Mouse (Mus musculus): ENCODE measurements around the gene Ppargc1a. TPM values are rescaled to one million over a fixed set of nuclear protein-coding genes. Genes with fewer than 3 reads are reported as not detected.

Gene Ppargc1a
- polyA plus RNA-seq, 1 experiment from 2014 or later, result 8.1 TPM

GRCm38 (mm10) chr5:51466036-51466435 lies 101.5 kb downstream of the Ppargc1a start:
- WGBS, result 26% methylated on average over 5 of the region's 5 CpGs
- H3K9me3 ChIP-seq (ENCODE audit: control insufficient read depth, low read length), result no peaks in the 10 kb centered on the region
- no peak overlapping the region for H3K9ac ChIP-seq (ENCODE audit: low read length)
- H3K27ac ChIP-seq (ENCODE audit: low read length), result no peak overlapping the region
- no peaks in the 10 kb centered on the region for H3K4me1 ChIP-seq (replicated peaks; ENCODE audit: control insufficient read depth, insufficient read depth, low read length)
- no peak overlapping the region for H3K4me3 ChIP-seq (ENCODE audit: low read length)
- no peaks in the 10 kb centered on the region for H3K27me3 ChIP-seq (ENCODE audit: control insufficient read depth, insufficient read depth, low read depth, low read length)
- no peaks in the 10 kb centered on the region for H3K36me3 ChIP-seq (ENCODE audit: control insufficient read depth, insufficient read depth, low read length)
- ATAC-seq (ENCODE audit: low read depth), result no peak
- H3K4me2 ChIP-seq (ENCODE audit: low read depth, low read length), result no peak overlapping the region

- H3K27ac ChIP-seq (ENCODE audit: low read length), result no peak overlapping the region
- no peak for ATAC-seq (ENCODE audit: low read depth)
Measured at GRCm38 (mm10) chr5:51452033-51452432, 115.5 kb downstream of the Ppargc1a start.

GRCm38 (mm10) chr5:51447631-51448030 lies 119.9 kb downstream of the Ppargc1a start:
- ATAC-seq (ENCODE audit: low read depth), result no peak

More at GRCm38 (mm10) chr5:51452033-51452432, 115.5 kb downstream of the Ppargc1a start:
- H3K4me1 ChIP-seq (replicated peaks; ENCODE audit: control insufficient read depth, insufficient read depth, low read length), result no peaks in the 10 kb centered on the region
- no peak overlapping the region for H3K9ac ChIP-seq (ENCODE audit: low read length)
- H3K27me3 ChIP-seq (ENCODE audit: control insufficient read depth, insufficient read depth, low read depth, low read length), result no peaks in the 10 kb centered on the region
- no peak overlapping the region for H3K4me3 ChIP-seq (ENCODE audit: low read length)
- whole genome bisulfite sequencing, result 55% methylated on average over 3 of the region's 3 CpGs
- no peak overlapping the region for H3K4me2 ChIP-seq (ENCODE audit: low read depth, low read length)
- no peaks in the 10 kb centered on the region for H3K36me3 ChIP-seq (ENCODE audit: control insufficient read depth, insufficient read depth, low read length)
- no peaks in the 10 kb centered on the region for H3K9me3 ChIP-seq (ENCODE audit: control insufficient read depth, low read length)

GRCm38 (mm10) chr5:51446299-51447090 lies 121.0 kb downstream of the Ppargc1a start:
- H3K9ac ChIP-seq (ENCODE audit: low read length), result no peak overlapping the region
- WGBS, result 79% methylated on average over 14 of the region's 14 CpGs
- H3K9me3 ChIP-seq (ENCODE audit: control insufficient read depth, low read length), result no peaks in the 10 kb centered on the region
- H3K4me2 ChIP-seq (ENCODE audit: low read depth, low read length), result no peak overlapping the region
- no peak for ATAC-seq (ENCODE audit: low read depth)
- H3K4me1 ChIP-seq (replicated peaks; ENCODE audit: control insufficient read depth, insufficient read depth, low read length), result no peaks in the 10 kb centered on the region
- no peaks in the 10 kb centered on the region for H3K27me3 ChIP-seq (ENCODE audit: control insufficient read depth, insufficient read depth, low read depth, low read length)
- no peak overlapping the region for H3K27ac ChIP-seq (ENCODE audit: low read length)
- H3K4me3 ChIP-seq (ENCODE audit: low read length), result no peak overlapping the region
- no peaks in the 10 kb centered on the region for H3K36me3 ChIP-seq (ENCODE audit: control insufficient read depth, insufficient read depth, low read length)

More at GRCm38 (mm10) chr5:51447631-51448030, 119.9 kb downstream of the Ppargc1a start:
- H3K4me2 ChIP-seq (ENCODE audit: low read depth, low read length), result no peak overlapping the region
- H3K27ac ChIP-seq (ENCODE audit: low read length), result no peak overlapping the region
- H3K4me3 ChIP-seq (ENCODE audit: low read length), result no peak overlapping the region
- no peak overlapping the region for H3K9ac ChIP-seq (ENCODE audit: low read length)
- H3K4me1 ChIP-seq (replicated peaks; ENCODE audit: control insufficient read depth, insufficient read depth, low read length), result no peaks in the 10 kb centered on the region
- H3K36me3 ChIP-seq (ENCODE audit: control insufficient read depth, insufficient read depth, low read length), result no peaks in the 10 kb centered on the region
- WGBS, result 94% methylated on average over 1 of the region's 1 CpGs
- no peaks in the 10 kb centered on the region for H3K9me3 ChIP-seq (ENCODE audit: control insufficient read depth, low read length)
- no peaks in the 10 kb centered on the region for H3K27me3 ChIP-seq (ENCODE audit: control insufficient read depth, insufficient read depth, low read depth, low read length)

GRCm38 (mm10) chr5:51445726-51446125 lies 121.8 kb downstream of the Ppargc1a start:
- ATAC-seq (ENCODE audit: low read depth), result no peak
- no peak overlapping the region for H3K4me2 ChIP-seq (ENCODE audit: low read depth, low read length)

GRCm38 (mm10) chr5:51439773-51440172 lies 127.8 kb downstream of the Ppargc1a start:
- no peak overlapping the region for H3K4me3 ChIP-seq (ENCODE audit: low read length)
- 7% methylated on average over 4 of the region's 4 CpGs for WGBS
- no peaks in the 10 kb centered on the region for H3K27me3 ChIP-seq (ENCODE audit: control insufficient read depth, insufficient read depth, low read depth, low read length)
- H3K9me3 ChIP-seq (ENCODE audit: control insufficient read depth, low read length), result no peaks in the 10 kb centered on the region
- H3K4me1 ChIP-seq (replicated peaks; ENCODE audit: control insufficient read depth, insufficient read depth, low read length), result no peaks in the 10 kb centered on the region
- no peak for ATAC-seq (ENCODE audit: low read depth)
- no peak overlapping the region for H3K4me2 ChIP-seq (ENCODE audit: low read depth, low read length)
- H3K9ac ChIP-seq (ENCODE audit: low read length), result no peak overlapping the region
- H3K27ac ChIP-seq (ENCODE audit: low read length), result no peak overlapping the region
- H3K36me3 ChIP-seq (ENCODE audit: control insufficient read depth, insufficient read depth, low read length), result no peaks in the 10 kb centered on the region

More at GRCm38 (mm10) chr5:51445726-51446125, 121.8 kb downstream of the Ppargc1a start:
- Histone ChIP-seq H3K27me3 (ENCODE audit: control insufficient read depth, insufficient read depth, low read depth, low read length) (no peaks in the 10 kb centered on the region), H3K27ac (ENCODE audit: low read length) (no peak overlapping the region), H3K36me3 (ENCODE audit: control insufficient read depth, insufficient read depth, low read length) (no peaks in the 10 kb centered on the region), H3K4me3 (ENCODE audit: low read length) (no peak overlapping the region), H3K9ac (ENCODE audit: low read length) (no peak overlapping the region), H3K4me1 (replicated peaks; ENCODE audit: control insufficient read depth, insufficient read depth, low read length) (no peaks in the 10 kb centered on the region), H3K9me3 (ENCODE audit: control insufficient read depth, low read length) (no peaks in the 10 kb centered on the region)

GRCm38 (mm10) chr5:51433905-51434304 lies 133.6 kb downstream of the Ppargc1a start:
- WGBS, result 54% methylated on average over 5 of the region's 5 CpGs
- Histone ChIP-seq H3K36me3 (ENCODE audit: control insufficient read depth, insufficient read depth, low read length) (no peaks in the 10 kb centered on the region), H3K4me1 (replicated peaks; ENCODE audit: control insufficient read depth, insufficient read depth, low read length) (no peaks in the 10 kb centered on the region), H3K9me3 (ENCODE audit: control insufficient read depth, low read length) (no peaks in the 10 kb centered on the region), H3K27ac (ENCODE audit: low read length) (no peak overlapping the region), H3K9ac (ENCODE audit: low read length) (no peak overlapping the region), H3K4me3 (ENCODE audit: low read length) (no peak overlapping the region), H3K27me3 (ENCODE audit: control insufficient read depth, insufficient read depth, low read depth, low read length) (no peaks in the 10 kb centered on the region), H3K4me2 (ENCODE audit: low read depth, low read length) (no peak overlapping the region)
- no peak for ATAC-seq (ENCODE audit: low read depth)

- Histone ChIP-seq H3K9me3 (ENCODE audit: control insufficient read depth, low read length) (no peaks in the 10 kb centered on the region), H3K27me3 (ENCODE audit: control insufficient read depth, insufficient read depth, low read depth, low read length) (no peaks in the 10 kb centered on the region), H3K36me3 (ENCODE audit: control insufficient read depth, insufficient read depth, low read length) (no peaks in the 10 kb centered on the region), H3K4me3 (ENCODE audit: low read length) (no peak overlapping the region), H3K27ac (ENCODE audit: low read length) (no peak overlapping the region), H3K4me1 (replicated peaks; ENCODE audit: control insufficient read depth, insufficient read depth, low read length) (no peaks in the 10 kb centered on the region), H3K9ac (ENCODE audit: low read length) (no peak overlapping the region), H3K4me2 (ENCODE audit: low read depth, low read length) (no peak overlapping the region)
- WGBS, result 76% methylated on average over 2 of the region's 2 CpGs
- no peak for ATAC-seq (ENCODE audit: low read depth)
Measured at GRCm38 (mm10) chr5:51432532-51432931, 135.0 kb downstream of the Ppargc1a start.

- no peak overlapping the region for H3K27ac ChIP-seq (ENCODE audit: low read length)
- H3K4me2 ChIP-seq (ENCODE audit: low read depth, low read length), result no peak overlapping the region
- H3K4me3 ChIP-seq (ENCODE audit: low read length), result no peak overlapping the region
- H3K9me3 ChIP-seq (ENCODE audit: control insufficient read depth, low read length), result no peaks in the 10 kb centered on the region
- no peaks in the 10 kb centered on the region for H3K36me3 ChIP-seq (ENCODE audit: control insufficient read depth, insufficient read depth, low read length)
- ATAC-seq (ENCODE audit: low read depth), result no peak
- H3K27me3 ChIP-seq (ENCODE audit: control insufficient read depth, insufficient read depth, low read depth, low read length), result no peaks in the 10 kb centered on the region
- WGBS, result 45% methylated on average over 4 of the region's 4 CpGs
- H3K4me1 ChIP-seq (replicated peaks; ENCODE audit: control insufficient read depth, insufficient read depth, low read length), result no peaks in the 10 kb centered on the region
- no peak overlapping the region for H3K9ac ChIP-seq (ENCODE audit: low read length)
Measured at GRCm38 (mm10) chr5:51432031-51432430, 135.5 kb downstream of the Ppargc1a start.

Measured in lung, embryonic 16.5 days (tissue).